ENCODE assay signal across 14 mouse cellular contexts in genomic region chr3:60472011-60472680, GRCm38 (mm10). TPM values are rescaled to one million over a fixed set of nuclear protein-coding genes. Genes with fewer than 3 reads are reported as not detected.
DNase-seq lines count a peak whose midpoint lies in the region; ATAC-seq lines count a peak whose summit lies in the region.
"Had no signal": no experiment of that assay in that cellular context is flagged by ENCODE, and none has a peak within 500 bp of the region (broad histone marks: within the 10 kb centered on the region; RNA-seq: fewer than 3 reads in every experiment).

No protein-coding gene starts in this region.

- H3K36me3 ChIP-seq in liver, embryonic 15.5 days (replicated peaks), result no peaks in the 10 kb centered on the region
- H3K36me3 ChIP-seq in midbrain, embryonic 10.5 days, result no peaks in the 10 kb centered on the region
- H3K36me3 ChIP-seq: neural tube, embryonic 13.5 days had no signal

- H3K4me1 ChIP-seq in liver, embryonic 15.5 days (replicated peaks), result peaks cover 28% of the 10 kb centered on the region
- H3K4me1 ChIP-seq in midbrain, embryonic 10.5 days, result no peaks in the 10 kb centered on the region
- H3K4me1 ChIP-seq: neural tube, embryonic 13.5 days had no signal

- 22% methylated on average over 2 of the region's 2 CpGs for WGBS in liver, embryonic 15.5 days (ENCODE audit: insufficient replicate concordance)
- 96% methylated on average over 2 of the region's 2 CpGs for WGBS in midbrain, embryonic 10.5 days

- no peak overlapping the region for H3K9ac ChIP-seq in liver, embryonic 15.5 days
- H3K9ac ChIP-seq: neural tube, embryonic 13.5 days had no signal

- peak overlapping the region; percentile 83 for H3K27ac ChIP-seq in liver, embryonic 15.5 days (replicated peaks)
- no peak overlapping the region for H3K27ac ChIP-seq in midbrain, embryonic 10.5 days (replicated peaks)
- H3K27ac ChIP-seq: hindbrain, postnatal 0 days; kidney, postnatal 0 days; neural tube, embryonic 13.5 days had no signal

- H3K27me3 ChIP-seq in liver, embryonic 15.5 days, result no peaks in the 10 kb centered on the region
- H3K27me3 ChIP-seq in midbrain, embryonic 10.5 days (ENCODE audit: low read depth, poor library complexity, severe bottlenecking), result no peaks in the 10 kb centered on the region
- H3K27me3 ChIP-seq: neural tube, embryonic 13.5 days had no signal

- H3K4me3 ChIP-seq in liver, embryonic 15.5 days (replicated peaks), result peak overlapping the region; percentile 42
- H3K4me3 ChIP-seq in midbrain, embryonic 10.5 days, result no peak overlapping the region
- H3K4me3 ChIP-seq: neural tube, embryonic 13.5 days had no signal

- ATAC-seq in liver, embryonic 15.5 days (ENCODE audit: insufficient read depth), result peak; percentile 78
- ATAC-seq: hindbrain, postnatal 0 days had no signal

- no peaks in the 10 kb centered on the region for H3K9me3 ChIP-seq in liver, embryonic 15.5 days (replicated peaks)
- no peaks in the 10 kb centered on the region for H3K9me3 ChIP-seq in midbrain, embryonic 10.5 days (replicated peaks)
- H3K9me3 ChIP-seq: neural tube, embryonic 13.5 days had no signal

- peak; percentile 34 for DNase-seq in thymus, postnatal 0 days (ENCODE audit: low spot score)
- DNase-seq in thymus, postnatal 25 days, result no peak
- DNase-seq in c-Kit-positive CD71-positive TER-119-negative erythroid progenitor cells, embryonic 14.5 days (ENCODE audit: low read depth), result peak; percentile 77
- no peak for DNase-seq in midbrain, embryonic 10.5 days (ENCODE audit: low spot score)
- DNase-seq in kidney, postnatal 14 days, result no peak
- DNase-seq in left cerebral cortex, adult 18-20 months (ENCODE audit: low spot score in 2 of 2), result no peak
- DNase-seq in neural tube, embryonic 10.5 days (ENCODE audit: extremely low spot score, low spot score), result no peak
- DNase-seq: cerebellum, adult 11 months; embryo, embryonic 11 days; lung, adult 18-20 months had no signal

- peak overlapping the region; percentile 63 for H3K4me2 ChIP-seq in liver, embryonic 15.5 days
- H3K4me2 ChIP-seq: neural tube, embryonic 13.5 days had no signal

RNA-seq across cellular contexts. Expression of gene Mbnl1, which starts 0.5 kb away (rescaled TPM):
- polyA plus RNA-seq in thymus, postnatal 0 days (2015; fragmentation: Nextera tagmentation; extraction: Ambion mirVana), result 224 and 235 TPM in 2 replicates
- 88.5 and 93.9 TPM in 2 replicates for polyA plus RNA-seq in liver, embryonic 15.5 days (2015; fragmentation: Nextera tagmentation; extraction: Ambion mirVana)
- 34.5 and 36.0 TPM in 2 replicates for polyA plus RNA-seq in midbrain, embryonic 10.5 days (2016; fragmentation: Nextera tagmentation; extraction: Ambion mirVana)
- total RNA-seq in left cerebral cortex, adult 18-20 months (2021), result 100 to 1,000 TPM; 141 to 157 TPM

Comparison
In these comparisons a context has a peak if more than half of its experiments do, and no peak if none do; other contexts are left out.
1. DNase-seq: peak in thymus, postnatal 0 days (single experiment) and c-Kit-positive CD71-positive TER-119-negative erythroid progenitor cells, embryonic 14.5 days (single experiment); none in thymus, postnatal 25 days (single experiment), midbrain, embryonic 10.5 days (single experiment), kidney, postnatal 14 days (single experiment), left cerebral cortex, adult 18-20 months (0 of 2) and neural tube, embryonic 10.5 days (single experiment).